Mouse (Mus musculus): ENCODE data around the gene Vmn2r60. TPM values are rescaled to one million over a fixed set of nuclear protein-coding genes. Genes with fewer than 3 reads are reported as not detected.
"Not testable (repeated sequence)": the region's sequence is repeated elsewhere in the genome, so short reads cannot be mapped to it uniquely, and the experiment has no call there.

Vmn2r60 gene
- total RNA-seq (2014; rRNA removed; ENCODE audit: low replicate concordance) (not detected in 2 replicates), polyA plus RNA-seq (2015; fragmentation: Nextera tagmentation; extraction: Ambion mirVana) (not detected in 2 replicates)

GRCm38 (mm10) chr7:42107470-42107869 is at the start of gene Vmn2r60:
Gene Vmn2r60 (plus strand): TSS chr7:42107770.
- no peaks in the 10 kb centered on the region for H3K27me3 ChIP-seq (ENCODE audit: control insufficient read depth, insufficient read depth, low read length)
- WGBS: 53% methylated on average over 2 of the region's 2 CpGs
- no peak within 1 kb of the TSS for H3K4me3 ChIP-seq (ENCODE audit: low read depth, low read length)
- no peak within 1 kb of the TSS for H3K27ac ChIP-seq (ENCODE audit: low read depth)
- H3K9me3 ChIP-seq (replicated peaks; ENCODE audit: control insufficient read depth, low read length): 0 out of 2 replicates have a peak, but pooled peaks cover 13% of the 10 kb centered on the region
- no peak within 1 kb of the TSS for H3K4me2 ChIP-seq (ENCODE audit: low read depth, low read length)
- no peaks in the 10 kb centered on the region for H3K36me3 ChIP-seq (replicated peaks; ENCODE audit: control insufficient read depth, insufficient read depth, low read length)
- DNase-seq (ENCODE audit: low spot score): no peak
- TF ChIP-seq EP300 (IDR thresholded peaks at IDR 0.05; ENCODE audit: low read depth) (no peak), CTCF (IDR thresholded peaks at IDR 0.05; ENCODE audit: low read depth) (no peak)
- H3K4me1 ChIP-seq (ENCODE audit: control insufficient read depth, insufficient read depth): no peaks in the 10 kb centered on the region
- ATAC-seq (ENCODE audit: insufficient read depth, low read depth): no peak
- no peak within 1 kb of the TSS for H3K9ac ChIP-seq (replicated peaks; ENCODE audit: low read depth, low read length)

- H3K4me3 ChIP-seq (ENCODE audit: low read depth, low read length): no peak within 1 kb of the TSS
- no peak within 1 kb of the TSS for H3K4me2 ChIP-seq (ENCODE audit: low read depth, low read length)
- H3K9ac ChIP-seq (replicated peaks; ENCODE audit: low read depth, low read length): no peak within 1 kb of the TSS
Measured at GRCm38 (mm10) chr7:42058923-42059322, 48.6 kb upstream of the Vmn2r60 start, which contains the start of gene Vmn2r59. Gene Vmn2r59 (minus strand): TSS chr7:42059023.

GRCm38 (mm10) chr7:42107061-42107460 is 509 bp upstream of the Vmn2r60 start:
- H3K27me3 ChIP-seq (ENCODE audit: control insufficient read depth, insufficient read depth, low read length); H3K4me3 ChIP-seq (ENCODE audit: low read depth, low read length); ATAC-seq (ENCODE audit: insufficient read depth, low read depth); H3K27ac ChIP-seq (ENCODE audit: low read depth); H3K9ac ChIP-seq (replicated peaks; ENCODE audit: low read depth, low read length); H3K4me2 ChIP-seq (ENCODE audit: low read depth, low read length); H3K4me1 ChIP-seq (ENCODE audit: control insufficient read depth, insufficient read depth); DNase-seq (ENCODE audit: low spot score); H3K36me3 ChIP-seq (replicated peaks; ENCODE audit: control insufficient read depth, insufficient read depth, low read length): not testable (repeated sequence)
- whole genome bisulfite sequencing: 66% methylated on average over 12 of the region's 14 CpGs
- 0 out of 2 replicates have a peak, but pooled peaks cover 11% of the 10 kb centered on the region for H3K9me3 ChIP-seq (replicated peaks; ENCODE audit: control insufficient read depth, low read length)

More at GRCm38 (mm10) chr7:42058923-42059322, 48.6 kb upstream of the Vmn2r60 start, which contains the start of gene Vmn2r59:
- DNase-seq (ENCODE audit: low spot score) (no peak), ATAC-seq (ENCODE audit: insufficient read depth, low read depth) (no peak)
- Histone ChIP-seq H3K9me3 (replicated peaks; ENCODE audit: control insufficient read depth, low read length) (0 out of 2 replicates have a peak, but pooled peaks cover 7% of the 10 kb centered on the region), H3K27ac (ENCODE audit: low read depth) (no peak within 1 kb of the TSS), H3K27me3 (ENCODE audit: control insufficient read depth, insufficient read depth, low read length) (no peaks in the 10 kb centered on the region), H3K4me1 (ENCODE audit: control insufficient read depth, insufficient read depth) (no peaks in the 10 kb centered on the region), H3K36me3 (replicated peaks; ENCODE audit: control insufficient read depth, insufficient read depth, low read length) (no peaks in the 10 kb centered on the region)
- TF ChIP-seq EP300 (IDR thresholded peaks at IDR 0.05; ENCODE audit: low read depth) (no peak), CTCF (IDR thresholded peaks at IDR 0.05; ENCODE audit: low read depth) (no peak)

Other genes starting within 250 kb of the Vmn2r60 start
- not detected in 2 replicates for gene Vmn2r58, start 235.1 kb upstream of the Vmn2r60 start, total RNA-seq (2014; rRNA removed; ENCODE audit: low replicate concordance)
- not detected in 2 replicates for gene Vmn2r58, start 235.1 kb upstream of the Vmn2r60 start, polyA plus RNA-seq (2015; fragmentation: Nextera tagmentation; extraction: Ambion mirVana)
- gene Vmn2r59, start 48.7 kb upstream of the Vmn2r60 start, total RNA-seq (2014; rRNA removed; ENCODE audit: low replicate concordance): not detected in 2 replicates
- not detected in 2 replicates for gene Vmn2r59, start 48.7 kb upstream of the Vmn2r60 start, polyA plus RNA-seq (2015; fragmentation: Nextera tagmentation; extraction: Ambion mirVana)
- not detected in 2 replicates for gene Vmn2r61, start 152.3 kb downstream of the Vmn2r60 start, total RNA-seq (2014; rRNA removed; ENCODE audit: low replicate concordance)
- gene Vmn2r61, start 152.3 kb downstream of the Vmn2r60 start, polyA plus RNA-seq (2015; fragmentation: Nextera tagmentation; extraction: Ambion mirVana): not detected in 2 replicates